Mouse (Mus musculus) retina, adult 2 months (tissue): Measurements from ENCODE around the gene Celsr2.
A peak's percentile ranks its signal among the peaks of the same experiment; 100 is the strongest.

Experiments
- DNase-seq: peaks from one replicate; pipeline ENCODE4 v3.0.0-alpha.2; 2012; ENCODE audit warnings: low read depth, low spot score

Celsr2 gene

GRCm38 (mm10) chr3:108381945-108382875 is 33.1 kb downstream of the Celsr2 start:
- DNase-seq: no peak

- no peak for DNase-seq
Measured at GRCm38 (mm10) chr3:108380695-108381094, 34.7 kb downstream of the Celsr2 start.

DNA sequence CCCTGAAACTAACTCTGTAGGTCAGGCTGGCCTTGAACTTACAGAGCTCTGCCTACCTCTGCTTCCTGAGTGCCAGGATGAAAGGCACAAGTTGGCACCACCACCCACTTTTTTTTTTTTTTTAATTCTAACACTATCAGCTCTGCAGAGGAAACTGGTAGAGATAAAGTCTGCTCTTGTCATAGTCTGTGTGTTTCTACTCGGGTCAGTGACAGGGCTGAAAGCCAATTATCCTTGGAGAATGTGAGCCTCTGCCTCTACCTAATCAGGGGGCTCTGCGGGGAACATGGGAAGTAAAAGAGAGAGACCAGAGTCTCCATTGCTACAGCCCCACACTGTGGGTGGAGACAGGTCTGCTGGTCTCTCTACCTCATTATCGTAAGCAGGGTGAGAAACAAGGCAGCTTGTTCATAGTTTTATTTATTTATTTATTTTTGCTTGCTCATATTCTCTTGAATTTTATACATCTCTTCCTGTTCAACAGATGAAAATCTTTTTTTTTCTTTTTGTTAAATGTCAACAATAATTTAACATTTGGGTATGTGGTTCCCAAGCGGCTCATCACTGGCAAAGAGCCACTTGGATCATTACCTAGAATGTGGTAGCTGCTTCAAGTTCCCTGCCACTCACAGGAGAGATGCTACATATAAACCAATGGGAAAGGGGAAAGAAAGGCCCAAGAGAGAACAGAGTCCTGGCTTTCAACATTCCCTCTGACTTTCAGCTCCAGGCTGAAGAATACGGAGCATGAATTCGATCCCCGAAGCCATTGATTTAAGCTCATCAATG is 36.3 kb downstream of the Celsr2 start:
- DNase-seq: no peak

- DNase-seq: no peak
Measured at GRCm38 (mm10) chr3:108372691-108373090, 42.7 kb downstream of the Celsr2 start.

GRCm38 (mm10) chr3:108372274-108372673 is 43.1 kb downstream of the Celsr2 start:
- no peak for DNase-seq

DNA sequence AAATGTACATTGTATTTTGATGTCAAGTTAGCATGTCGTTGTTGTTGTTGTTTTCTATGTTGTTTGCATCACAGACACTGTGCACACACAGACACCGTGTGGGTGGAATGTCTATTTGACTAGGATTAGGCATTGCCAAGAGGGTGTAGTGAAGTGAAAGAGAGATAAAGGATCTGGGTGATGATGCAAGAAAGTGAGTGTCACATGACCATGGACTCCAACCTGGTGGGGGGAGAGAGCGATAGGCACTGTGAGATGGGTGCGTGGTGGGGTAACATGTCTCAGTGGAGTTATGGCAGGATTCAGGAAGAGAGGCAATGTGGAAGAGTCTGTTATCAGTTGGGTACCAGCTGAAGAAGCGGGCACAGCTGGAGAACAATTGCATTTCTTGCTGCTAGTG is 46.6 kb downstream of the Celsr2 start:
- DNase-seq: no peak

DNA sequence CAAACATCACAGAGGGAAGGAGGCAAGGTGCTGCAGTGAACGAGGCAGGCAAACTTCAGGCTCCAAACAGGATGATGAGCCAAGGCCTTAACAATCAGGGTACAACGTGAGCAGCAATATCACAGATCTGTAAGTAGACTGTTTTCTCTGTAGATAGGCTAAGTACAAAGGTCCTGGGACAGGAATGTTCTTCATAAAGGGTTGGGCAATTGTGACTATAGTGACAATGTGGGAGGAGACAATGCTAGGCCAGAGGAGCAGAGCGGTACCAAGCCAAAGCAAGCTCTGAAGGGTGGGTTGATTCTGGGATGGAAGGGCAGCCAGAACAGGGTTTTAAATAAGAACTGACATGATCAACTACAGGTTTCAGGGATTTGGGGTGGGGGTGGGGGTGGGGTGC is 47.5 kb downstream of the Celsr2 start:
- DNase-seq: no peak

- no peak for DNase-seq
Measured at GRCm38 (mm10) chr3:108367173-108367572, 48.2 kb downstream of the Celsr2 start.

GRCm38 (mm10) chr3:108364270-108364995 is 50.9 kb downstream of the Celsr2 start, which contains the start of gene Mybphl:
TSS of gene Mybphl (plus strand) at chr3:108364911.
- DNase-seq: no peak

- peak; percentile 69 for DNase-seq
Measured at GRCm38 (mm10) chr3:108363626-108364025, 51.7 kb downstream of the Celsr2 start.

- DNase-seq: no peak
Measured at GRCm38 (mm10) chr3:108360894-108361293, 54.5 kb downstream of the Celsr2 start.

- no peak for DNase-seq
Measured at GRCm38 (mm10) chr3:108358445-108358844, 56.9 kb downstream of the Celsr2 start.

GRCm38 (mm10) chr3:108357051-108357450 is 58.3 kb downstream of the Celsr2 start:
- DNase-seq: no peak

DNA sequence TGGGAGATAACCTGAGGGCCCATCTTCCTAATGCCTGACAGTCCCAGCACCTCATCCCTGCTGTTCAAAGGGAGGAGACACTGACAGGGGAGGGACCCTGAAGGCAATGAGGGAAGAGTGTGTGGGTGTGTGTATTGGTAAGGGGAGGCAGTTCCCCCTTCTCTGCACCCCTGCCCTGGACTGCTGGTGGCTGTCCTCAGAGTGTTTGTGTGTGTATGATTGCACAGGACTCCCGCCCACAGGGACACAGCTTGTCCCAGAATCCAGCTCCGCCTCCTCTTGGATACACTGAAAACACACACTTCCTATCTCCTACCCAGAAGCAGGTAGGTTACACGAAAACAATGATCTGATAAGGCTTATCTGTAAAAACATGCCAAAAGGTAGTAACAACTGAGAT is 60.1 kb downstream of the Celsr2 start:
- DNase-seq: no peak

DNA sequence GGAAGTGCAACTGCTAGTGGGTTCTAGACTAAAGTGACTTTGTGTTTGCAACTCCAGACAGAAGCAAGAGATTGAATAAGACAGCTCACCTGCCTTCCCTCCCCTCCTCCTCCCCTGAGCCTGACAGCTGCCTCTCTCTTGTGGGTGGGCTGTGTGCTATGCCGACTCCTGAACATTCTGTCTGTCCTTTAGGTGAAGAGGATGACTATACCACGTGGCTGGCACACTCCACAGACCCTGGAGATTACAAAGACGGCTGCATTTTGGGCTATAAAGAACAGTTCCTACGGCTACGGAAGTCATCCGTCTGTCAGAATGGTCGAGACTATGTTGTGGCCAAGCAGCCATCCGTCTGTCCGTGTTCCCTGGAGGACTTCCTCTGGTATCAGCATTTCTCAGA is 67.0 kb downstream of the Celsr2 start:
- no peak for DNase-seq

- no peak for DNase-seq
Measured at GRCm38 (mm10) chr3:108345855-108346254, 69.5 kb downstream of the Celsr2 start.

- no peak for DNase-seq
Measured at GRCm38 (mm10) chr3:108342185-108342584, 73.2 kb downstream of the Celsr2 start.

GRCm38 (mm10) chr3:108341040-108341439 is 74.3 kb downstream of the Celsr2 start:
- DNase-seq: no peak
